Mouse (Mus musculus) thymus, adult 2 months (tissue): ENCODE results near the gene V1rd19. TPM values are rescaled to one million over a fixed set of nuclear protein-coding genes. Genes with fewer than 3 reads are reported as not detected.
"Not testable (repeated sequence)": the region's sequence is repeated elsewhere in the genome, so short reads cannot be mapped to it uniquely, and the experiment has no call there.

ENCODE experiments used
- DNase-seq: peaks from one replicate; pipeline ENCODE4 v3.0.0; 2021
- H3K27ac ChIP-seq: fragments of 200-500 bp; 2 replicates; pipeline ENCODE4 v1.5.1; 2012; ENCODE audit warnings: low read length, control low read depth; ENCODE audit not compliant: control insufficient read depth, insufficient read depth
- H3K27me3 ChIP-seq: fragments of 200-500 bp; 2 replicates; pipeline ENCODE4 v1.6.1; 2012; ENCODE audit warnings: mild to moderate bottlenecking, low read length, moderate library complexity, mixed read lengths; ENCODE audit not compliant: control insufficient read depth, insufficient read depth
- H3K36me3 ChIP-seq: fragments of 200-500 bp; 2 replicates; pipeline ENCODE4 v1.6.1; 2012; ENCODE audit warnings: mild to moderate bottlenecking, low read length, moderate library complexity; ENCODE audit not compliant: control insufficient read depth, insufficient read depth
- H3K4me1 ChIP-seq: fragments of 200-500 bp; replicated peaks from 2 replicates; pipeline ENCODE4 v1.6.1; 2012; ENCODE audit warnings: low read length; ENCODE audit not compliant: control insufficient read depth, insufficient read depth
- H3K4me3 ChIP-seq: fragments of 200-500 bp; 2 replicates; pipeline ENCODE4 v1.5.1; 2012; ENCODE audit warnings: mild to moderate bottlenecking, low read length, control low read depth, moderate library complexity; ENCODE audit not compliant: control insufficient read depth, insufficient read depth
- CTCF ChIP-seq: fragments of 200-500 bp; IDR thresholded peaks from 2 replicates; pipeline ENCODE4 v1.5.1; 2012; ENCODE audit warnings: mild to moderate bottlenecking, control low read depth, low read length, moderate library complexity, borderline replicate concordance; ENCODE audit not compliant: control insufficient read depth, poor library complexity, insufficient read depth; ENCODE audit errors: extremely low read depth
- POLR2A ChIP-seq: fragments of 200-500 bp; IDR thresholded peaks from 2 replicates; pipeline ENCODE4 v1.6.1; 2012; ENCODE audit warnings: mild to moderate bottlenecking, low read length, control low read depth, moderate library complexity; ENCODE audit not compliant: control insufficient read depth, poor library complexity, insufficient read depth; ENCODE audit errors: extremely low read depth
- WGBS: fragments of 180-500 bp; shearing (Covaris S2); methylation state at CpG from one replicate; pipeline ENCODE4 v1.1.7; 2018; 5-methylcytosine and 5-hydroxymethylcytosine counted together
- polyA plus RNA-seq: library from polyadenylated mRNA; depleted of rRNA; stranded (reverse); fragments of >200 nt; gene quantifications from 2 replicates; pipeline ENCODE4 v1.2.3, GENCODE M21; 2012; rRNA removed

V1rd19 gene
- polyA plus RNA-seq: not detected in 2 replicates

DNA sequence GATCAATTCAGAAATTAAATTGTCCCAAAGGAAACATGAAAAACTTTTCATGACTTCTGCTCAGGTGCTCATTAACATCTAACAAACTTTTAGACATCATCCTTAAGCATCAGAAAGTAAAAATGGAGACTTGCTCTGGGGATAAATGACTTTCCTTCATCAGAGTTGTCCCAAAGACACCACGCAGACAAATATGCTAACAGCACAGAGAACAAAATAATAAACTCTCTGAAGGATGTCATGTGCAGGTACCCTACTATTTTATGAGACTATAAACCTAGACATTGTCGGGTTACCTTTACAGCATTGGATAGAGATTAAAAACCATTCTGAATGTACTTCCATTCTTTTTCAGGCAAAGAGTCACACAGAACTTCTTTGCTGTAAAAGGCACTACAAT lies at the start of gene V1rd19:
Gene V1rd19, plus strand, starts transcription at position 301 of the 400 bp plus-strand sequence.
- Histone ChIP-seq H3K4me1 (no peaks in the 10 kb centered on the region), H3K4me3 (no peak within 1 kb of the TSS), H3K36me3 (no peaks in the 10 kb centered on the region), H3K27me3 (no peaks in the 10 kb centered on the region), H3K27ac (no peak within 1 kb of the TSS)
- WGBS: 81% methylated on average over 2 of the region's 2 CpGs
- no peak for DNase-seq
- TF ChIP-seq POLR2A (no peak), CTCF (no peak)

DNA sequence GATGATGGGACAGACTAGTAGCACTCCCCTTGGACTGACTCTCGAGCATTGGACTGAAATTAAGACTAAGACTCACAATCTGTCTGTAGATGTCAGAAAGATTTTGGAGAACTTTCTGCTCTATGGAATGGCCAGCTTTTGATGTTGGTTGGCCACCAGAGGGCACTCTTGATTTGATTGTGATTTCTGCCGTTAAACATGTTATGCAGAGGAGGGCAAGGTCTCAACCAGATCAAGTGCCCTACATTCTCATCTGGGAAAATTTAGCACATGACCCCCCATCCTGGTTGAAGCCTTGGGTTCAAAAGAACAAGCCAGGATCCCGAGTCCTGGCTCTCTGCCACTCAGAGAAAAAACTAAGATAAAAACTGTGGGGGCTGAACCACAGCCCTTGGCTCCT lies 33.4 kb upstream of the V1rd19 start:
- H3K27me3 ChIP-seq, H3K27ac ChIP-seq, H3K4me3 ChIP-seq, H3K4me1 ChIP-seq, H3K36me3 ChIP-seq: not testable (repeated sequence)
- DNase-seq: peak; percentile 4
- 34% methylated on average over 3 of the region's 3 CpGs for WGBS

DNA sequence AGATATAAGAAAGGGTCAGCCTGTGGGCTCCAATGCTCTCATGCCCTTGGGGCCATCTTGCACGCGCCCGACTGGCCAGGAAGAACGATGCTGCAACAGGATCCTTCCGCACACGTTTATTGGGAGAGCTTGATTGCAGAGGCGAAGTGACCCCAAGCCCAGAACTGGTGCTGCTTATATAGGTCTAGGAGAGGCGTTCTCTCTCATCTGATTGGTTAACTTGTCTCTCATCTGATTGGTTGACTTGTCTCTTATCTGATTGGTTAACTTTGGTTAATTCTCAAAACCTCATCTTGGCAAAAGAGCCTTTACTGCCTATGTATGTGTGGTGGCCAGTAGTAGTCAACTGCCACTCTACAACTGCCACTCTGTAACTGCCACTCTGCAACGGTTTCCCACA lies 27.2 kb upstream of the V1rd19 start, which contains the start of gene Vmn1r181:
Gene Vmn1r181, plus strand, starts transcription at position 301 of the 400 bp plus-strand sequence.
- not testable (repeated sequence) for H3K27ac ChIP-seq, H3K4me1 ChIP-seq, DNase-seq, H3K36me3 ChIP-seq, H3K27me3 ChIP-seq, H3K4me3 ChIP-seq
- 88% methylated on average over 9 of the region's 9 CpGs for WGBS

DNA sequence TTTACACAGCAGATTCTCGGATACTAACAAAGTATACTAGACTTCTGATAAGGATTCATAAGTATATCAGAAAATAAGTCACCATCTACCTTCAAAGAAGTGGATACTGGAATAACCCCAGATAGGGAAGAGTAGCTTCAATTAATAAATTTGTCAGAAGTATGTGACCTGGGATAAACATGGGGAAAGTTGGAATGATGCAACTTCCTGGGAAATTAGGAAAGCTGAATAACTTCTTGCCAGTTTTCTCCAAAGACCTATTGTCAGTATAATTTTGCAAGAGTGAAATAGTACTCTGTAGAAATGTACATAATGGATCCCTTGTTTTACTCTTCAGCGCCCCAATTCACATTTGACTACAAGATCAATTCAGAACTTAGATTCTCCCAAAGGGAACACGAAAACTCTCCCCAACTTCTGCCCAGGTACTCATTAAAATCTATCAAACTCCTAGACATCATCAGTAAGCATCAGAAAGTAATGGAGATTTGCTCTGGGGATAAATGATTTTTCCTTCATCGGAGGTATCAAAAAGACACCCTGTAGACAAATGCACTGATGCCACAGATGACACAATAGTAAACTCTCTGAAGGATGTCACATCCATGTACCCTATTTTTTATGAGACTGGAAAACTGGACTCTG lies 51.3 kb downstream of the V1rd19 start, which contains the start of gene Vmn1r183:
Gene Vmn1r183, plus strand, starts transcription at position 595 of the 645 bp plus-strand sequence.
- WGBS: 80% methylated on average over 4 of the region's 4 CpGs
- no peak within 1 kb of the TSS for H3K4me3 ChIP-seq
- no peak for DNase-seq
- no peaks in the 10 kb centered on the region for H3K4me1 ChIP-seq
- no peak for TF ChIP-seq CTCF
- no peak for TF ChIP-seq POLR2A
- H3K27me3 ChIP-seq: no peaks in the 10 kb centered on the region
- H3K36me3 ChIP-seq: no peaks in the 10 kb centered on the region
- no peak within 1 kb of the TSS for H3K27ac ChIP-seq

Other genes with a start within 250 kb of the V1rd19 start
- not detected in 2 replicates for gene Vmn1r174, start 249.4 kb upstream of the V1rd19 start, polyA plus RNA-seq
- gene Vmn1r175, start 191.0 kb upstream of the V1rd19 start, polyA plus RNA-seq: not detected in 2 replicates
- gene Vmn1r176, start 164.3 kb upstream of the V1rd19 start, polyA plus RNA-seq: not detected in 2 replicates
- gene Vmn1r177, start 135.2 kb upstream of the V1rd19 start, polyA plus RNA-seq: not detected in 2 replicates
- not detected in 2 replicates for gene Vmn1r178, start 109.7 kb upstream of the V1rd19 start, polyA plus RNA-seq
- gene Vmn1r179, start 74.7 kb upstream of the V1rd19 start, polyA plus RNA-seq: not detected in 2 replicates
- gene Vmn1r180, start 51.1 kb upstream of the V1rd19 start, polyA plus RNA-seq: not detected in 2 replicates
- gene Vmn1r181, start 27.1 kb upstream of the V1rd19 start, polyA plus RNA-seq: not detected in 2 replicates
- gene Vmn1r183, start 51.6 kb downstream of the V1rd19 start, polyA plus RNA-seq: not detected in 2 replicates
- gene Zfp180, start 80.2 kb downstream of the V1rd19 start, polyA plus RNA-seq: 27.0 and 27.9 TPM in 2 replicates
- 0.66 and 0.79 TPM in 2 replicates for gene Zfp112, start 110.6 kb downstream of the V1rd19 start, polyA plus RNA-seq
- gene Zfp235, start 132.5 kb downstream of the V1rd19 start, polyA plus RNA-seq: 7.8 and 12.6 TPM in 2 replicates
- gene Zfp114, start 173.4 kb downstream of the V1rd19 start, polyA plus RNA-seq: 0.34 and 0.40 TPM in 2 replicates
- gene Zfp111, start 209.8 kb downstream of the V1rd19 start, polyA plus RNA-seq: 0.89 and 1.1 TPM in 2 replicates
- 2.3 and 2.6 TPM in 2 replicates for gene Zfp109, start 235.9 kb downstream of the V1rd19 start, polyA plus RNA-seq